Mouse (Mus musculus): ENCODE measurements around the gene Rpl19. TPM values are rescaled to one million over a fixed set of nuclear protein-coding genes. Genes with fewer than 3 reads are reported as not detected.
A peak's percentile ranks its signal among the peaks of the same experiment; 100 is the strongest.

Gene Rpl19
- polyA plus RNA-seq, 2 experiments: 735 to 1,005 TPM

DNA sequence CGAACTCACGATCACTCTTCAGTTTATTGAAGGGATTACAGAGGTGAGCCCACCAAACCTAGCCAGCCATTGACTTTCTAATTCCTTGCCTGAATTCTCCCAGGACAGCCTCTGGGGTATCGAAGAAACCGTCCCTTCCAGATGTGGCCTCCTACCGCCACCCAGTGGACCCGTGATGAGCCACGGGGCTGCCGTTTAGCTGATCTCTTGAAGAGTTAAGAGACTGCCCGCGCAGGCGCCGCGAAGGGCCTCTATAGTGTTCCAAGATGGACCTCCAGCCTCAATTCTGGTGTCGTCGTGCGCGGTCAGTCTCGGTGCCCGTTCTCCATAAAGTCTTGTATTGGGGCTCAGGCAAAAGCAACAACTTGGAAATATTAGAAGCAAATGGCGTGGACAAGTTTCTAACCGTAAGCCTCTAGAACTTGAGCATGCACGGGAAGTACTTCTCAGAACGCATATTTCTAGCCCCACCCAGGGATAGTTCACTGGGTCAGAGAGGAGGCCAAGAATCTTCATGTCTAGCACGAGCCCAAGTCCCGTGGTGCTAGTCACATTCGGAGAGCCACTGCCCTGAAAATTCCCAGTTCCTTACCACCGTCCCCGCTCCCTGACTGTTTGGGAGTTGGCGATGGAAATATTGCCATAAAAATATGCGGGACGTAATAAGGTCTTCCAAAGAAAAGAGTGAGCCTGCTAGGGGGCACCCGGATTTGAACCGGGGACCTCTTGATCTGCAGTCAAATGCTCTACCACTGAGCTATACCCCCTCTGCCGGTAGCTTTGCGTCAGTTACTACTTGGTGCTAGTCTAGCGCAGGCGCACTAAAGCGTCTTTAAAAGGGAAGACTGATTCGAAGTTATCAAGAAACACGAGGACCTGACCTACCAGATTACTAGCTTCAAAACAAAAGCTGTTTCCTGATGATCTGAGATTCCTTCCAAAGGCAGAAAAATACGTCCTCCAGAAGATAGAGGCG, 38.7 kb upstream of the Rpl19 start:
- DNase-seq (ENCODE audit: low read depth in 3 of 3, low spot score in 3 of 3) (peak; percentile 77 to 88 (median 79)), ATAC-seq (ENCODE audit: insufficient read depth) (peak; percentile 82)
- H3K4me3 ChIP-seq (ENCODE audit: insufficient read depth in 1 of 2, low read depth in 2 of 2, low read length in 2 of 2): peak overlapping the region; percentile 88 to 93
- peak overlapping the region; percentile 83 for H3K27ac ChIP-seq
- H3K9me3 ChIP-seq (ENCODE audit: control insufficient read depth, low read length): no peaks in the 10 kb centered on the region
- WGBS (ENCODE audit: insufficient replicate concordance): under 1% methylated on average over 42 of the region's 42 CpGs
- H3K9ac ChIP-seq (replicated peaks): peak overlapping the region; percentile 73
- peak overlapping the region; percentile 84 for H3K4me2 ChIP-seq (ENCODE audit: low read depth)
- no peaks in the 10 kb centered on the region for H3K36me3 ChIP-seq (replicated peaks; ENCODE audit: control insufficient read depth, insufficient read depth, low read depth)
- H3K27me3 ChIP-seq (ENCODE audit: control insufficient read depth, insufficient read depth, low read length): peaks cover 24% of the 10 kb centered on the region
- H3K4me1 ChIP-seq (replicated peaks; ENCODE audit: control insufficient read depth in 2 of 2, insufficient read depth in 2 of 2, low read length in 1 of 2): peaks cover 2 to 5% of the 10 kb centered on the region in 2 experiments; a peak in 3 of 4 replicates
- TF ChIP-seq CTCF (IDR thresholded peaks at IDR 0.05; ENCODE audit: low read depth) (peak; percentile 88), EP300 (IDR thresholded peaks at IDR 0.05; ENCODE audit: low read depth) (peak; percentile 30)

DNA sequence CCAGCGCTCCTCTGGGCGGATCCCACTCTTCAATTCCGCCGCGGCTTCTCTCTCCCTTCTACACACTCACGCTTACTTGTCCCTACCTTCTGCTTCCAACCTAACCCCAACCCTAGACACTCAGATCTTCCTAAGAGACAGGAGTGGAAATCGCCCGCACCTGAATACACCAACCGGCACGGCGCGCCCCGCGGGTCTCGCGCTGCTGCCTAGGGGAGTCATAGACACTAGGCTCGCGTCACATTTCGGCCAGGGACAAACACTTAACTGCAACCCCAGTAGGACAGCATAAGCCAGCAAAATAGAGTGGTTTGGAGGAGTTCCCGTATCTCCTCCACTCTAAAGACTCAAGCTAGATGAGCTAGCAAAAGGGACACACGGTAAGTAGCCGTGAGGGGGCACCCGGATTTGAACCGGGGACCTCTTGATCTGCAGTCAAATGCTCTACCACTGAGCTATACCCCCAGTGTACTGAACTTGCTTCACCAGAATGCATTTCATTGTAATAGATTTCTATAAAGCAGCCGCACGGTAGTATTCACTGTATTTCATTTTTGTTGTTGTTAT, 37.9 kb upstream of the Rpl19 start:
- no peak for TF ChIP-seq CTCF (IDR thresholded peaks at IDR 0.05; ENCODE audit: low read depth)
- TF ChIP-seq EP300 (IDR thresholded peaks at IDR 0.05; ENCODE audit: low read depth): no peak
- Histone ChIP-seq H3K36me3 (replicated peaks; ENCODE audit: control insufficient read depth, insufficient read depth, low read depth) (no peaks in the 10 kb centered on the region), H3K4me3 (ENCODE audit: insufficient read depth in 1 of 2, low read depth in 2 of 2, low read length in 2 of 2) (peak overlapping the region; percentile 88 to 93), H3K27me3 (ENCODE audit: control insufficient read depth, insufficient read depth, low read length) (peaks cover 24% of the 10 kb centered on the region), H3K4me2 (ENCODE audit: low read depth) (peak overlapping the region; percentile 84), H3K4me1 (replicated peaks; ENCODE audit: control insufficient read depth in 2 of 2, insufficient read depth in 2 of 2, low read length in 1 of 2) (peaks cover 2 to 5% of the 10 kb centered on the region in 2 experiments; a peak in 3 of 4 replicates), H3K9me3 (ENCODE audit: control insufficient read depth, low read length) (no peaks in the 10 kb centered on the region), H3K9ac (replicated peaks) (peak overlapping the region; percentile 73), H3K27ac (peak overlapping the region; percentile 83)
- ATAC-seq (ENCODE audit: insufficient read depth): peak; percentile 82
- under 1% methylated on average over 26 of the region's 26 CpGs for WGBS (ENCODE audit: insufficient replicate concordance)
- peak; percentile 75 to 79 (median 76) for DNase-seq (ENCODE audit: low read depth in 3 of 3, low spot score in 3 of 3)

- Histone ChIP-seq H3K9ac (replicated peaks) (no peak overlapping the region), H3K4me2 (ENCODE audit: low read depth) (peak overlapping the region; percentile 74), H3K4me3 (ENCODE audit: insufficient read depth in 1 of 2, low read depth in 2 of 2, low read length in 2 of 2) (peak overlapping the region; percentile 36 to 42), H3K9me3 (ENCODE audit: control insufficient read depth, low read length) (no peaks in the 10 kb centered on the region), H3K36me3 (replicated peaks; ENCODE audit: control insufficient read depth, insufficient read depth, low read depth) (no peaks in the 10 kb centered on the region), H3K27me3 (ENCODE audit: control insufficient read depth, insufficient read depth, low read length) (no peaks in the 10 kb centered on the region; the same call in 1 of the 2 replicates), H3K4me1 (replicated peaks; ENCODE audit: control insufficient read depth in 2 of 2, insufficient read depth in 2 of 2, low read length in 1 of 2) (peaks cover under 1 to 17% of the 10 kb centered on the region in 2 experiments; a peak in 3 of 4 replicates), H3K27ac (no peak overlapping the region)
- TF ChIP-seq CTCF (IDR thresholded peaks at IDR 0.05; ENCODE audit: low read depth) (peak; percentile 94), EP300 (IDR thresholded peaks at IDR 0.05; ENCODE audit: low read depth) (no peak)
- WGBS (ENCODE audit: insufficient replicate concordance): 2% methylated on average over 13 of the region's 13 CpGs
- DNase-seq (ENCODE audit: low read depth in 3 of 3, low spot score in 3 of 3) (peak in 2 of 3 experiments; percentile 47 to 55), ATAC-seq (ENCODE audit: insufficient read depth) (peak; percentile 63)
Observed at GRCm38 (mm10) chr11:97994539-97995100, 31.9 kb upstream of the Rpl19 start.

DNA sequence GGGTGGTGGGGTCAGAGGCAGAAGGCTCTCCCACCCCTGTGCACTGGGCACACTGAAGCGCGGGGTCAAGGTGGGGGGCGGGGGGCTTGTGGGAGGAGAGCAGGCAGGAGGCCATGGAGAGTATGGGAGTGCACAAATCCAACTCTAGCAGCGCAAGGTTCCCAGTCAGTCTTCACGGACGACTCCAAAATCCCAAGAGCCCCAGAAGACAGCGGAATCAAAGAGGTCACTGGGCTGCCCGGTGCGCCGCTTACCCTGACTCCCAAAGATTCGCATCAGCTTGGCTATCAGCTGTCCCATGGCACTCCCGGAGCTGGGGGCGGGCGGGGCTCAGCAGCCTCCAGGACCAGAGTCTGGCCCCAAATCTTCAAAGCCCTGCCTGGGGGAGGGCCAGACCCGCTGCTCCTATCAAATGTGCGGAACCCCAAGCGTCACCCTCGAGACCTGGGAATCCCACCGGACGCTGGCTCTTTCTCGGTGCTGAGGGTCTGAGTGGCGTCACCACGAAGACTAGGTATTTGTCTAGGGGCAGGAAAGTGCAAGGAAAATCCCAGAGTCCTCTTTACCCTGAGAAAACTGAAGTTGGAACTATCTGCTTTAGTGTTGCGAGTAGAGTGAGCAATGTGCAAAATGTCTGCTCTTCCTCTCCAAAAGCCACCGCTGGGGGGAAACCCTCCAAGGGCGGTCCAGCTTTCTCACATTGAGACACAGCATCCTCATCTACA, 30.8 kb upstream of the Rpl19 start, which contains the start of gene Arl5c:
Arl5c (minus strand) TSS at position 618 of the 725 bp plus-strand sequence.
- no peaks in the 10 kb centered on the region for H3K36me3 ChIP-seq (replicated peaks; ENCODE audit: control insufficient read depth, insufficient read depth, low read depth)

More for the DNA sequence above, 30.8 kb upstream of the Rpl19 start, which contains the start of gene Arl5c:
- TF ChIP-seq CTCF (IDR thresholded peaks at IDR 0.05; ENCODE audit: low read depth) (peak; percentile 20; the same call in 1 of the 2 replicates), EP300 (IDR thresholded peaks at IDR 0.05; ENCODE audit: low read depth) (no peak)
- Histone ChIP-seq H3K27ac (no peak within 1 kb of the TSS), H3K9me3 (ENCODE audit: control insufficient read depth, low read length) (no peaks in the 10 kb centered on the region), H3K4me3 (ENCODE audit: insufficient read depth in 1 of 2, low read depth in 2 of 2, low read length in 2 of 2) (peak within 1 kb of the TSS; percentile 36 to 42), H3K27me3 (ENCODE audit: control insufficient read depth, insufficient read depth, low read length) (no peaks in the 10 kb centered on the region; the same call in 1 of the 2 replicates), H3K4me2 (ENCODE audit: low read depth) (peak within 1 kb of the TSS; percentile 74), H3K9ac (replicated peaks) (no peak within 1 kb of the TSS; the same call in 1 of the 2 replicates), H3K4me1 (replicated peaks; ENCODE audit: control insufficient read depth in 2 of 2, insufficient read depth in 2 of 2, low read length in 1 of 2) (peaks cover 0 to 19% of the 10 kb centered on the region in 2 experiments; a peak in 3 of 4 replicates)
- DNase-seq (ENCODE audit: low read depth in 3 of 3, low spot score in 3 of 3) (no peak), ATAC-seq (ENCODE audit: insufficient read depth) (no peak)
- 3% methylated on average over 26 of the region's 26 CpGs for WGBS (ENCODE audit: insufficient replicate concordance)
